Comparison of ENCODE assay signal across 16 mouse cellular contexts in genomic region chr19:16538416-16538815, GRCm38 (mm10).
"Had no signal": no experiment of that assay in that cellular context is flagged by ENCODE, and none has a peak within 500 bp of the region (broad histone marks: within the 10 kb centered on the region; RNA-seq: fewer than 3 reads in every experiment).

No protein-coding gene starts in this region.

- H3K27me3 ChIP-seq: limb, embryonic 12.5 days; limb, embryonic 15.5 days; liver, embryonic 13.5 days; neural tube, embryonic 12.5 days; neural tube, embryonic 15.5 days had no signal

- H3K27ac ChIP-seq: limb, embryonic 12.5 days; limb, embryonic 15.5 days; liver, embryonic 13.5 days; neural tube, embryonic 12.5 days; neural tube, embryonic 15.5 days had no signal

- H3K9me3 ChIP-seq: limb, embryonic 12.5 days; limb, embryonic 15.5 days; liver, embryonic 13.5 days; neural tube, embryonic 12.5 days; neural tube, embryonic 15.5 days had no signal

- H3K36me3 ChIP-seq: limb, embryonic 12.5 days; limb, embryonic 15.5 days; liver, embryonic 13.5 days; neural tube, embryonic 12.5 days; neural tube, embryonic 15.5 days had no signal

- H3K4me3 ChIP-seq: limb, embryonic 12.5 days; limb, embryonic 15.5 days; liver, embryonic 13.5 days; neural tube, embryonic 12.5 days; neural tube, embryonic 15.5 days had no signal

- ATAC-seq: intestine, postnatal 0 days had no signal

- DNase-seq: left cerebral cortex, postnatal 4 days; liver, embryonic 13.5 days; lung, adult 2 months; lung, postnatal 14 days; lung, postnatal 4 days; midbrain, embryonic 14.5 days; retina, postnatal 1 day; right cerebral cortex, postnatal 25 days; thymus, adult 18-20 months; thymus, postnatal 36 days had no signal

- H3K4me2 ChIP-seq: limb, embryonic 12.5 days; limb, embryonic 15.5 days; liver, embryonic 13.5 days; midbrain, embryonic 11.5 days; neural tube, embryonic 12.5 days; neural tube, embryonic 15.5 days had no signal

- H3K4me1 ChIP-seq: limb, embryonic 12.5 days; limb, embryonic 15.5 days; liver, embryonic 13.5 days; neural tube, embryonic 12.5 days; neural tube, embryonic 15.5 days had no signal

- H3K9ac ChIP-seq: limb, embryonic 12.5 days; limb, embryonic 15.5 days; liver, embryonic 13.5 days; neural tube, embryonic 12.5 days; neural tube, embryonic 15.5 days had no signal
